Mouse (Mus musculus) heart, postnatal 10 days (tissue): ENCODE results near the gene Slco3a1. TPM values are rescaled to one million over a fixed set of nuclear protein-coding genes. Genes with fewer than 3 reads are reported as not detected.

Experiments
- DNase-seq, 2 experiments: peaks; one replicate each; pipeline ENCODE4 v3.0.0; 2021
- intact Hi-C: fragments of 180-260 bp; cut with DNase I; formaldehyde crosslinking; loops from one replicate; pipeline ENCODE4 v1.15.1; 2025
- microRNA-seq, 2 experiments: library from miRNA; unstranded; fragments of <30 nt; microRNA quantifications; one replicate each; pipeline ENCODE4 v1.2.0; 2022
- total RNA-seq, 2 experiments: library from RNA; stranded (reverse); gene quantifications; 2 replicates each; pipeline ENCODE4 v1.2.3; 2021

The Slco3a1 gene
- total RNA-seq, 2 experiments from 2014 or later, result 49.2 to 58.1 TPM

DNA sequence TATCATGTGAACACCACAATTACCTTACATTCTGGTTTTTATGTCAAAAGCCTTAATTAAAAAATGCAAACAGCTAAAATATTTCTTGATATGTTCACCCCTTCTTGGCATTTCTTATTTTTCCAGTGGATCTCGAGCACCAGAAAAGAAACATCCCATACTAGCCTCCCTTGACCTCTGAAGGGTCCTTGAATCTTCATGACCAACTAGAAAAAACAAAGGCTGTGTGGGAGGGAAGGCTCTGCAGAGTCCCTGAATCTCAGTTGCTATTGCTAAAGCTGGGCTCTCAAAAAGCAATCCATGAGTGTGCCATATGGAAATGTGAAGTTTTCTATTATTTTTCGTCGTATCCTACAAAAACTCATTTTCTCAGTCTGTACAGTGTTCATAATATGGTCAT lies 313.3 kb downstream of the Slco3a1 start:
- no peak for DNase-seq
- intact Hi-C loops, result no loop called here

DNA sequence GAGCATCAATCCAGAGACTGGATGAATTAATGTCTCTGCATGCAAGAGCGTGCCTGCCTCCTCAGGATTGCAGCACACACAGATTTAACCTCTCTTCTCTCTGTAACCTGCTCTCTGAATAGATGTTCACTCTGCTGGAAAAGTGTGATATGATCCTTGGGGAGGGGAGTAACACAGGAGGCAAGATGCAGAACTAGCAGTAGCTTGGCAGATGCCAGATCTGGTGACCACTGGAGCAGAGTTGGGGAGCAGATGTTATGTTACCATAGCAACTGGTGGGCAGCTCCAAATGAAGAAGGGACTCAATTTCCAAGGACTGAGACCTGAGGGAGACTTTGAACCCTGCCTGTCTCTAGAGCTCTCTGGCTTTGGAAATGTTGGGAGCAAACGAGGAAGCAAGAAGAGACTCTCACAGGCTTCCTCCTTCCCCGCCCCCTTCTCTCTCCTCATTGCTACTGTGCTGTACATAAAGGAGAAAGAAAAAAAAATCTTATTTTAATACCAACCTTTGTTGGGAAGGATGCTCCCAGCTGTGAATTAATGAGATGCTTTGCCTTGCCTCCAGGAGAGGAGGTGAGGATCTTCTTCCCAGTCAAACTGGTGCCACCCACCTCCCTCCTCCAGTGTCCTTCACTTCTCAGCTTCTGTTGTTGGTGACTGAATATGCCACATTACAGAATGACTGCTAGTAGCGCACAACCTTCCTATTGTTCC lies 314.0 kb downstream of the Slco3a1 start:
- no peak for DNase-seq
- intact Hi-C loops, result no loop called here

Small RNA genes lying within 50 kb of the gene (microRNA-seq; reads per million reads assigned to microRNA genes)
- gene Gm27459, result 0 reads per million in 2 experiments
